Mouse (Mus musculus) midbrain, postnatal 0 days (tissue): ENCODE results near the gene Btbd16. TPM values are rescaled to one million over a fixed set of nuclear protein-coding genes. Genes with fewer than 3 reads are reported as not detected.

Experiments used
- ATAC-seq: fragments of 200-750 bp; cut with Nextera tagmentation; 2 replicates; pipeline ENCODE4 v1.8.0; 2017; ENCODE audit warnings: moderate number of reproducible peaks, mild to moderate bottlenecking, moderate TSS enrichment, moderate library complexity; ENCODE audit not compliant: low FRiP score
- DNase-seq: peaks from one replicate; pipeline ENCODE4 v3.0.0-alpha.2; 2015; ENCODE audit warnings: low spot score
- H3K27ac ChIP-seq: fragments of 300-500 bp; sonication (generic); 2 replicates; pipeline ENCODE4 v1.5.1; 2014; ENCODE audit warnings: low read depth, mild to moderate bottlenecking, low read length, mixed read lengths
- H3K27me3 ChIP-seq: fragments of 300-500 bp; sonication (generic); 2 replicates; pipeline ENCODE4 v1.6.1; 2014; ENCODE audit warnings: low read length, control low read depth, mixed read lengths; ENCODE audit not compliant: insufficient read depth
- H3K36me3 ChIP-seq: fragments of 300-500 bp; sonication (generic); 2 replicates; pipeline ENCODE4 v1.6.1; 2014; ENCODE audit warnings: low read length, control low read depth, mixed read lengths; ENCODE audit not compliant: insufficient read depth
- H3K4me1 ChIP-seq: fragments of 300-500 bp; sonication (generic); 2 replicates; pipeline ENCODE4 v1.6.1; 2014; ENCODE audit warnings: mild to moderate bottlenecking, control low read depth, antibody characterized with exemption, low read length, mixed read lengths; ENCODE audit not compliant: insufficient read depth
- H3K4me2 ChIP-seq: fragments of 300-500 bp; sonication (generic); 2 replicates; pipeline ENCODE4 v1.6.1; 2014; ENCODE audit warnings: low read depth, mild to moderate bottlenecking, low read length, mixed read lengths; ENCODE audit not compliant: poor library complexity, severe bottlenecking
- H3K4me3 ChIP-seq: fragments of 300-500 bp; sonication (generic); 2 replicates; pipeline ENCODE4 v1.5.1; 2014; ENCODE audit warnings: low read depth, mild to moderate bottlenecking, low read length, moderate library complexity
- H3K9ac ChIP-seq: fragments of 300-500 bp; sonication (generic); replicated peaks from 2 replicates; pipeline ENCODE4 v1.6.1; 2014; ENCODE audit warnings: mild to moderate bottlenecking, low read length, moderate library complexity, mixed read lengths; ENCODE audit not compliant: poor library complexity, severe bottlenecking
- H3K9me3 ChIP-seq: fragments of 300-500 bp; sonication (generic); 2 replicates; pipeline ENCODE4 v1.6.1; 2016; ENCODE audit warnings: low read length, control low read depth
- CTCF ChIP-seq: IDR thresholded peaks from 2 replicates; pipeline ENCODE4 v1.5.1; 2016; ENCODE audit warnings: antibody characterized with exemption, mild to moderate bottlenecking
- WGBS: fragments of 180-500 bp; shearing (Covaris S2); extraction: QIAGEN DNeasy Blood & Tissue Kit; methylation state at CpG from one replicate; pipeline ENCODE4 v1.1.7; 2014; 5-methylcytosine and 5-hydroxymethylcytosine counted together
- polyA plus RNA-seq: library from polyadenylated mRNA; unstranded; fragments of >200 nt; fragmentation: Nextera tagmentation; extraction: Ambion mirVana; gene quantifications from 2 replicates; pipeline ENCODE4 v1.2.1, GENCODE M21; 2015
- total RNA-seq: library from RNA; depleted of rRNA; stranded (reverse); fragments of >200 nt; gene quantifications from 2 replicates; pipeline ENCODE4 v1.2.3, GENCODE M21; 2014

Gene Btbd16
- total and polyA plus RNA-seq, 2 experiments from 2014 or later, result 0.32 TPM; not detected in 1

DNA sequence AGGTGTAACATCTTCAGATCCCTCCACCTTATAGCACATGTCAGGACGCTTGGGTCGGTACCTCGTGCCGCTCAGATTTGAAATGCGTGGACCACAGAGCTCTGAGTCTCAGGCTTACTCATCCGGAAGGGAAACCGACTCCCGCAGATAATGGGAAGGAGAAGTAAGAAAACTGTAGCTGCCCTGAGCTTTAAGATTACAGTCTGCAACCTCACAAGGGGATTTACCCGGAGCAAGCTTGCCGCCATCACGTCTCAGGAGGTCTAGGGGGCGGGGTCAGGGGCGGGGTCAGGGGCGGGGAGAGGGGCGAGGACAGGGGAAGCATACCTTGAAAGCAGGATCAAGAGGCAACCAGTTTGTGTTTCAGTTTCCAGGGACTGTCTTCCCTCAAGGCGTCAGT is 38.5 kb downstream of the Btbd16 start:
- Histone ChIP-seq H3K4me3 (no peak overlapping the region), H3K27me3 (no peaks in the 10 kb centered on the region), H3K9ac (no peak overlapping the region), H3K27ac (no peak overlapping the region), H3K36me3 (no peaks in the 10 kb centered on the region), H3K9me3 (no peaks in the 10 kb centered on the region), H3K4me2 (no peak overlapping the region), H3K4me1 (no peaks in the 10 kb centered on the region)
- ATAC-seq (no peak), DNase-seq (no peak)
- WGBS, result 50% methylated on average over 16 of the region's 16 CpGs
- no peak for TF ChIP-seq CTCF

DNA sequence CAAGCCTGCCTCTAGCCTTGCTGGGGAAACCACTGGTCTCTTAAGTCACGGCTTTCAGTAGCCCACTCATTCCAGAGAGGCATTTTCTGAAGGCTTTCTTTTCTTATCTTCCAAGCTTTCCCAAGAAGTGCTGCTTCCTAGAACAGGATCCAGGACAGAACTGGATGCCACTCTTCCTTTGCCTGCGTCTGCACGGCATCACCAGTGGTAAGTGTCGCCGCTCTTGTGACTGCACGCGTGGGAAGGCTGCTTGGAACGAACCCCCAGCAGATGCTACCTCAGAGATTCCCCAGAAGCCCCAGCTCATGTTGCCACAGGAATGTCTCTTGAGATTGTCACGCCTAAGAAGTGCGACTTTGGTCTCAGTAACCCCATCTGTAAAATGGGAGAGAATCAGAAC is 41.7 kb downstream of the Btbd16 start:
- Histone ChIP-seq H3K4me1 (no peaks in the 10 kb centered on the region), H3K27me3 (no peaks in the 10 kb centered on the region), H3K4me2 (no peak overlapping the region), H3K36me3 (no peaks in the 10 kb centered on the region), H3K27ac (no peak overlapping the region), H3K9me3 (no peaks in the 10 kb centered on the region), H3K4me3 (no peak overlapping the region), H3K9ac (no peak overlapping the region)
- ATAC-seq, result no peak
- no peak for TF ChIP-seq CTCF
- 94% methylated on average over 10 of the region's 10 CpGs for WGBS
- no peak for DNase-seq

DNA sequence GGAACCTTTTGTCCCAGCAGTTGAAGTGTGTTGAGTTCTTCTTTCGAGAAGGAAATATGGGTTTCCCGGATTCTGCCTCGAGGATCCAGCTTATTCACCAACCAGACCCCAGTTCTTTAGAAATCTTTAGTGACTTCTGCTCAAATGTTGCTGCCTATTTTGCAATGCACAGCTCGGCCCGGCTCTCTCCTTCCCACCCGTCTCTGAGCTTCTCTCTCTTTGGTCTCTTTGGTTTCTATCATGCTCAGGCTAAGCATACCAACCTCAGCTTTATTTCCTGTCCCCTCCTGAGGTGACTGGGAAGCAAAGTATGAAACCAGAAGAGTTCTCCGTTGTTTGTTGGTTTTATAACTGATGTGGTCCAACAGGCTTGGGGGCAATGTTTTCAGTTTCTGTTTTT is 42.4 kb downstream of the Btbd16 start:
- H3K4me3 ChIP-seq, result no peak overlapping the region
- no peaks in the 10 kb centered on the region for H3K9me3 ChIP-seq
- ATAC-seq (no peak), DNase-seq (no peak)
- 90% methylated on average over 7 of the region's 7 CpGs for WGBS
- no peak for TF ChIP-seq CTCF
- no peak overlapping the region for H3K9ac ChIP-seq
- H3K4me2 ChIP-seq, result no peak overlapping the region
- H3K36me3 ChIP-seq, result no peaks in the 10 kb centered on the region
- no peaks in the 10 kb centered on the region for H3K4me1 ChIP-seq
- no peak overlapping the region for H3K27ac ChIP-seq
- H3K27me3 ChIP-seq, result no peaks in the 10 kb centered on the region

DNA sequence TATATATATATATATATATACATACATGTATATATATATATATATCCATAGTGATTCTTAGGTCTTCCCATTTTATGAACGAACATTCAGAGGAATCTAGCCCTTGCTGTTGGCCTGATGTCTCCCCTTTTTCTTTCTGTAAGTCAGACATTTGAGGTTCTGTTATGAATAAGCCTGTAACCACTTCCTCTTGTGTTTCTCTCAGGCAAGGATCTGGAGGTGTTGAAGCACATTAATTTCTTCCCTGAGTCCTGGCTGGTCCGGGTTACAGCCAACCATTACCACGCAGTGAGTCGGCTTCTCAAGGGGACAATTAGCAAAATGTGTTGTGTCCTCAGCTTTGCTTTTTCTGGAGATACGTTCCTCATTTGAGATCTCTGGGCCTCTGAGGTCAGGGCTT is 44.9 kb downstream of the Btbd16 start:
- Histone ChIP-seq H3K4me2 (no peak overlapping the region), H3K27ac (no peak overlapping the region), H3K9me3 (no peaks in the 10 kb centered on the region), H3K4me1 (no peaks in the 10 kb centered on the region), H3K36me3 (no peaks in the 10 kb centered on the region), H3K4me3 (no peak overlapping the region), H3K27me3 (no peaks in the 10 kb centered on the region), H3K9ac (no peak overlapping the region)
- DNase-seq, result no peak
- no peak for TF ChIP-seq CTCF
- WGBS, result 82% methylated on average over 5 of the region's 5 CpGs
- no peak for ATAC-seq

DNA sequence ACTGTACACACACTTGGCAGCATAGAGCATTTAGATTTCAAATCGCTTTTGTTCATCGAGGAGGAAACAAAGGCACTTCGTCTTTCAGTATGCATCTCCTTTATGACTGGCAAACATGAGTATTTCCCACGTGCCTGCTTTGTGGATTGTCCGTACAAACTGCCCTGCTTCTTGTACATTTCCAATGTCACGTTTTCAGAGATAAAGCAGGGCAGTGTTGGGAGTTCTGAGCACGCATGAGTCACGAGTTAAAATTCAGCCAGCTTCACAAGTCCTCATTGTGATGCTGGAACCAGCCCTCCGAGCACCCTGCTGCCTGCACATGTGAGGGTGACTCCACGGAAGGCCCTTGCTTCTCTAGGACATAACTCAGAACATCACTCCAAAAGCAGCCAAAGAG is 45.8 kb downstream of the Btbd16 start:
- H3K9me3 ChIP-seq, result no peaks in the 10 kb centered on the region
- no peak overlapping the region for H3K9ac ChIP-seq
- ATAC-seq, result no peak
- no peaks in the 10 kb centered on the region for H3K27me3 ChIP-seq
- no peaks in the 10 kb centered on the region for H3K36me3 ChIP-seq
- no peak for DNase-seq
- no peak overlapping the region for H3K4me3 ChIP-seq
- no peak overlapping the region for H3K4me2 ChIP-seq
- no peak for TF ChIP-seq CTCF
- H3K4me1 ChIP-seq, result no peaks in the 10 kb centered on the region
- no peak overlapping the region for H3K27ac ChIP-seq
- WGBS, result 68% methylated on average over 10 of the region's 10 CpGs

DNA sequence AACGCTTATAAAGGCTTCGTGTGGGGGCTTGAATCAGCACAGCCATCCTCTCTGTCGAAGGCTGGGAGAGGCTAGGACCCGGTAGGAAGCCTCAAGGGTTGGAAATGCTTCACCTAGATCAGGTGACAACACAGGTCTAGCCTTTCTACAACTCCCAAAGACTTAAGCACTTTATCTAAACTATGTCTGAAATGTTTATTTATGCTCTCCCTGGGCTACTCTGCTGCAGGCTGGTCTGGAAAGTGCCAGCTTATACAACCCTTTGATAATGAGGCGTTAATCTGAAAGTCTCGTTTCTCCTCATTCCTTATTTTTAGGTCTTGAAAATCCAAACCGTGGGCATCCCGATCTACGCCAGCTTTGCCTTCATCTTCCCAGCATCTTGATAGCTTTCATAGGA is 50.1 kb downstream of the Btbd16 start:
- 71% methylated on average over 9 of the region's 9 CpGs for WGBS
- TF ChIP-seq CTCF, result no peak
- Histone ChIP-seq H3K36me3 (no peaks in the 10 kb centered on the region), H3K9me3 (no peaks in the 10 kb centered on the region), H3K4me2 (no peak overlapping the region), H3K4me1 (no peaks in the 10 kb centered on the region), H3K27ac (no peak overlapping the region), H3K27me3 (no peaks in the 10 kb centered on the region), H3K4me3 (no peak overlapping the region), H3K9ac (no peak overlapping the region)
- DNase-seq (no peak), ATAC-seq (no peak)
